Mouse (Mus musculus) C2C12 (cell line): ENCODE data around the gene Gm49601.

ENCODE experiments used
- CTCF ChIP-seq: IDR thresholded peaks from one replicate; pipeline ENCODE4 v1.5.1; 2011; ENCODE audit not compliant: control insufficient read depth, insufficient read depth, insufficient read length
- MYOD1 ChIP-seq: IDR thresholded peaks from one replicate; pipeline ENCODE4 v1.6.1; 2011; ENCODE audit warnings: low read depth; ENCODE audit not compliant: control insufficient read depth, insufficient read length

DNA sequence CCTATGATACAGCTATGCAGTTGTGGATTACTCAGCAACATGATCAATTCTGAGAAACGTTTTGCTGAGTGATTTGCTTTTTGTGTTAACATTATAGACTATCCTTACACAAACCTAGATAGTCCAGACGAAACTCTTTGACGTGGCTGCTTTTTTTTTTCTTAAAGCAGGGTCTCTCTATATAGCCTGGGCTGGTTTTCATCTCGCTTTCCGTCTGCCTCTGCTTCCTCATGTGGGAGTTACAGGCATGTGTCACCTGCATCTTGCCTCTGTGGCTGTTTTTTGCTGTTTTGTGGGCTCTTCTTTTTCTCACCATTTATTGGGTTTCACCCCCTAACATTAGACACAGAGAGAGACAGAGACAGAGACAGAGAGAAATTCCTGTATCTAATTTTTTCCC, 45.8 kb upstream of the Gm49601 start:
- TF ChIP-seq CTCF (no peak), MYOD1 (no peak)
